Mouse (Mus musculus) liver (tissue): ENCODE data around the gene Med7.
A peak's percentile ranks its signal among the peaks of the same experiment; 100 is the strongest.

Source experiments
- DNase-seq: peaks from one replicate; pipeline ENCODE4 v3.0.0-alpha.2; 2020; ENCODE audit warnings: mixed read lengths

Gene Med7

GRCm38 (mm10) chr11:46431129-46431528 lies 5.6 kb upstream of the Med7 start:
- peak; percentile 81 for DNase-seq

GRCm38 (mm10) chr11:46435363-46435762 lies 1.4 kb upstream of the Med7 start:
- DNase-seq, result peak; percentile 11

- DNase-seq, result peak; percentile 67
Observed at GRCm38 (mm10) chr11:46437459-46438000, 805 bp downstream of the Med7 start.

GRCm38 (mm10) chr11:46439005-46439543 lies 2.3 kb downstream of the Med7 start:
- no peak for DNase-seq

- no peak for DNase-seq
Observed at GRCm38 (mm10) chr11:46441774-46442173, 5.0 kb downstream of the Med7 start.

GRCm38 (mm10) chr11:46443152-46443551 lies 6.4 kb downstream of the Med7 start:
- DNase-seq, result no peak

GRCm38 (mm10) chr11:46443979-46444378 lies 7.3 kb downstream of the Med7 start:
- no peak for DNase-seq

- no peak for DNase-seq
Observed at GRCm38 (mm10) chr11:46446150-46446549, 9.4 kb downstream of the Med7 start.

GRCm38 (mm10) chr11:46447644-46448484 lies 11.1 kb downstream of the Med7 start:
- no peak for DNase-seq

- no peak for DNase-seq
Observed at GRCm38 (mm10) chr11:46449461-46450080, 12.8 kb downstream of the Med7 start.

- peak; percentile 56 for DNase-seq
Observed at GRCm38 (mm10) chr11:46454453-46455045, 17.8 kb downstream of the Med7 start, which contains the start of gene Havcr2. Gene Havcr2, plus strand, starts transcription at chr11:46454935.

GRCm38 (mm10) chr11:46459960-46460359 lies 23.2 kb downstream of the Med7 start:
- DNase-seq, result no peak

GRCm38 (mm10) chr11:46461362-46461761 lies 24.6 kb downstream of the Med7 start:
- no peak for DNase-seq

GRCm38 (mm10) chr11:46461931-46462330 lies 25.2 kb downstream of the Med7 start:
- DNase-seq, result no peak

- no peak for DNase-seq
Observed at GRCm38 (mm10) chr11:46466878-46467277, 30.2 kb downstream of the Med7 start.

- no peak for DNase-seq
Observed at GRCm38 (mm10) chr11:46474220-46474619, 37.5 kb downstream of the Med7 start.

- no peak for DNase-seq
Observed at GRCm38 (mm10) chr11:46479311-46479710, 42.6 kb downstream of the Med7 start.

GRCm38 (mm10) chr11:46480517-46480916 lies 43.8 kb downstream of the Med7 start:
- peak; percentile 2 for DNase-seq

- DNase-seq, result no peak
Observed at GRCm38 (mm10) chr11:46488231-46488630, 51.5 kb downstream of the Med7 start.

- no peak for DNase-seq
Observed at GRCm38 (mm10) chr11:46488650-46489049, 51.9 kb downstream of the Med7 start.
